Comparison of ENCODE assay signal across 16 mouse cellular contexts in the genomic region with DNA sequence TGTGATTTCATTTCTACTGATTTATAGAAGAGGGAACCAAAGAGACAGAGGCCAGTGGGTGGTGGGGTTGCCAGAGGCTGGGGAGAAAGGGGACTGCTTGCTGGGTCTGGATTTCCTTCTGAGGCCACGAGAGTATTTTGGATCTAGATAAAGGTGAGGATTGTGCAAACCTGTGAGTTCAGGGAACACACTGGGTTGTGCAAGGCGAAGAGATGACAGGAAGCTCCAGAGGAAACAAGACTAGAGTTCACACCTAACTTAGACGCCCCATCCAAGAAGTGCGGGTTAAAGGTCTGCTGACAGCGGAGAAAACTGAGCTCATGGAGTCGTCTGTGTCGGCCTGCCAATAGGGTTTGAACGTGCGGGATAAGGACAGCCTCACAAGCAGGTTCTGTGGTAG.
"Had no signal": no experiment of that assay in that cellular context is flagged by ENCODE, and none has a peak within 500 bp of the region (broad histone marks: within the 10 kb centered on the region; RNA-seq: fewer than 3 reads in every experiment).

No protein-coding gene starts in this region.

- H3K36me3 ChIP-seq: intestine, embryonic 15.5 days; liver, embryonic 12.5 days; midbrain, embryonic 12.5 days; neural tube, embryonic 13.5 days; stomach, embryonic 15.5 days had no signal

- H3K27ac ChIP-seq: layer of hippocampus, adult 2 months; limb, embryonic 12.5 days; liver, embryonic 12.5 days; macrophage; midbrain, embryonic 12.5 days; neural tube, embryonic 13.5 days; stomach, embryonic 15.5 days had no signal

- H3K4me2 ChIP-seq: intestine, embryonic 15.5 days; limb, embryonic 12.5 days; liver, embryonic 12.5 days; midbrain, embryonic 12.5 days; neural tube, embryonic 13.5 days; stomach, embryonic 15.5 days had no signal

- H3K9me3 ChIP-seq: intestine, embryonic 15.5 days; limb, embryonic 12.5 days; liver, embryonic 12.5 days; stomach, embryonic 15.5 days had no signal

- ATAC-seq: intestine, embryonic 15.5 days; liver, embryonic 12.5 days; midbrain, embryonic 16.5 days had no signal

- DNase-seq: kidney, adult 9 months; kidney, postnatal 10 days; kidney, postnatal 4 days; retina, postnatal 1 day; right cerebral cortex, postnatal 14 days; thymus, adult 2 months; thymus, postnatal 25 days had no signal

- H3K9ac ChIP-seq: intestine, embryonic 15.5 days; limb, embryonic 12.5 days; liver, embryonic 12.5 days; midbrain, embryonic 12.5 days; neural tube, embryonic 13.5 days; stomach, embryonic 15.5 days had no signal

- H3K27me3 ChIP-seq: intestine, embryonic 15.5 days; limb, embryonic 12.5 days; liver, embryonic 12.5 days; midbrain, embryonic 12.5 days; neural tube, embryonic 13.5 days; stomach, embryonic 15.5 days had no signal

- H3K4me3 ChIP-seq: intestine, embryonic 15.5 days; layer of hippocampus, adult 2 months; limb, embryonic 12.5 days; liver, embryonic 12.5 days; midbrain, embryonic 12.5 days; neural tube, embryonic 13.5 days; stomach, embryonic 15.5 days had no signal
